ENCODE assay signal across 8 mouse cellular contexts in the genomic region with DNA sequence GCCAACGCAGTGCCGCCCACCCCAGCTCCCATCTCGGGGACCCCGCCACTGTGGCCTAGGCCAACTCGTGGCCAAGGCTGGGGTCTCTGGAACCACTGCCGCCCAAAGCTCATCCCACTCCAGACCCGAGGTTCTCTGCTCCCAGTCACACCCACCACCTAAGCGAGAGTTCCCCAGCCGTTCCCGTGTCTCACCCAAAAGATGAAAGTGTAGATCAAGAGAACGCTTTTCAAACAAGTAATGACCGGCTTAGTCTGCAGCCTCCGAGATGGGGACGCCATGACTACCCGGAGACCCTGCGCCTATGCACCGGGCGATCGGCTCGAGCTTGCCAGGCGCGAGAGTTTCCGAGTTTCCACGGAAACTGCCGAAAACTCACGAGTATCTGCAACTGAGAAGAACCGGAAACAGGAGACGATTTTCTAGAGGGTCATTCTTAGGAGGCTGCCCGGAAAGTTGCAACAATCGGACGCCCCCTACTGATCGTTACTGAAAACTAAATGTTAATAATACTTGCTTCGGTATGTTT. TPM values are rescaled to one million over a fixed set of nuclear protein-coding genes. Genes with fewer than 3 reads are reported as not detected.
DNase-seq lines count a peak whose midpoint lies in the region; ATAC-seq and TF ChIP-seq lines count a peak whose summit lies in the region.

A gene (minus strand): TSS at position 416 of the 529 bp plus-strand sequence.

- DNase-seq in cerebellum, adult 11-12 months, result peak; percentile 64
- DNase-seq in forebrain, postnatal 0 days, result peak; percentile 93
- peak; percentile 75 to 84 for DNase-seq in heart, postnatal 36 days
- peak; percentile 58 to 90 for DNase-seq in layer of hippocampus, adult 18-20 months (ENCODE audit: low spot score in 2 of 2)
- peak; percentile 57 to 67 for DNase-seq in lung, adult 18-20 months
- DNase-seq in thymus, adult 18-20 months, result peak; percentile 61 to 73

- no peaks in the 10 kb centered on the region for H3K9me3 ChIP-seq in E14TG2a.4 (ENCODE audit: low read length)
- no peaks in the 10 kb centered on the region for H3K9me3 ChIP-seq in forebrain, postnatal 0 days (ENCODE audit: low read length)

- peak within 1 kb of the TSS; percentile 71 for H3K9ac ChIP-seq in forebrain, postnatal 0 days

- H3K27ac ChIP-seq in forebrain, postnatal 0 days (ENCODE audit: low read depth, low read length), result peak within 1 kb of the TSS; percentile 78
- H3K27ac ChIP-seq in olfactory bulb, adult 2 months (ENCODE audit: insufficient read depth, low read depth, low read length), result no peak within 1 kb of the TSS

- TF ChIP-seq CTCF in E14TG2a.4 (conservative IDR thresholded peaks at IDR 0.05; ENCODE audit: low read length), result no peak
- TF ChIP-seq CTCF in forebrain, postnatal 0 days (IDR thresholded peaks at IDR 0.05; ENCODE audit: low read depth), result peak; percentile 50
- no peak for TF ChIP-seq CTCF in olfactory bulb, adult 2 months (IDR thresholded peaks at IDR 0.05; ENCODE audit: insufficient read depth, low read depth, low read length)

- peak; percentile 97 for ATAC-seq in forebrain, postnatal 0 days

- H3K36me3 ChIP-seq in E14TG2a.4 (ENCODE audit: insufficient read depth, low read length), result no peaks in the 10 kb centered on the region; the same call in 1 of the 2 replicates
- H3K36me3 ChIP-seq in forebrain, postnatal 0 days (ENCODE audit: insufficient read depth), result 0 out of 2 replicates have a peak, but pooled peaks cover 4% of the 10 kb centered on the region

- H3K4me1 ChIP-seq in E14TG2a.4 (replicated peaks; ENCODE audit: low read depth, low read length), result no peaks in the 10 kb centered on the region
- no peaks in the 10 kb centered on the region for H3K4me1 ChIP-seq in forebrain, postnatal 0 days (ENCODE audit: insufficient read depth)
- H3K4me1 ChIP-seq in olfactory bulb, adult 2 months (ENCODE audit: control insufficient read depth, insufficient read depth, low read length), result no peaks in the 10 kb centered on the region

- H3K4me3 ChIP-seq in E14TG2a.4 (replicated peaks; ENCODE audit: low read length), result peak within 1 kb of the TSS; percentile 72
- peak within 1 kb of the TSS; percentile 55 for H3K4me3 ChIP-seq in forebrain, postnatal 0 days (ENCODE audit: low read depth, low read length)
- peak within 1 kb of the TSS; percentile 89 for H3K4me3 ChIP-seq in olfactory bulb, adult 2 months (ENCODE audit: insufficient read depth, low read depth, low read length)

- H3K27me3 ChIP-seq in E14TG2a.4 (ENCODE audit: insufficient read depth, low read length), result no peaks in the 10 kb centered on the region
- H3K27me3 ChIP-seq in forebrain, postnatal 0 days (ENCODE audit: insufficient read depth, low read length), result no peaks in the 10 kb centered on the region

- H3K4me2 ChIP-seq in forebrain, postnatal 0 days (ENCODE audit: low read depth), result peak within 1 kb of the TSS; percentile 48

- WGBS in forebrain, postnatal 0 days, result 35% methylated on average over 33 of the region's 33 CpGs
- WGBS in olfactory bulb, adult 2 months, result 17% methylated on average over 33 of the region's 33 CpGs

- intact Hi-C loops in heart, postnatal 36 days (cut with DNase I), result loop anchor here (2.0 to 5.0 kb wide), 3 partner anchors 111 to 206 kb away; no protein-coding TSS in a partner anchor

- TF ChIP-seq POLR2A in olfactory bulb, adult 2 months (IDR thresholded peaks at IDR 0.05; ENCODE audit: insufficient read depth, low read depth, low read length), result no peak

RNA-seq across cellular contexts. Expression of the gene that starts here (rescaled TPM):
- total RNA-seq in forebrain, postnatal 0 days (2014; rRNA removed), result 168 and 177 TPM in 2 replicates
- polyA plus RNA-seq in forebrain, postnatal 0 days (2015; fragmentation: Nextera tagmentation; extraction: Ambion mirVana), result 248 and 263 TPM in 2 replicates
- total RNA-seq in heart, postnatal 36 days (2021), result 10 to 100 TPM in 1 of 2 experiments, 1 to 10 TPM in 1; 9.5 to 10.4 TPM
- 10 to 100 TPM; 13.5 to 14.2 TPM for total RNA-seq in layer of hippocampus, adult 18-20 months (2021)
- polyA plus RNA-seq in olfactory bulb, adult 2 months (2012; ENCODE audit: insufficient read depth, insufficient read length, low replicate concordance, missing spikeins), result not detected in 2 replicates

Comparison
In these comparisons a context has a peak if more than half of its experiments do, and no peak if none do; other contexts are left out.
1. RNA of the gene that starts here (total RNA-seq): 168 to 177 TPM in forebrain, postnatal 0 days; 13.5 to 14.2 TPM in layer of hippocampus, adult 18-20 months and 9.5 to 10.4 TPM in heart, postnatal 36 days; every median in the first group is over 10 times any median in the second.
2. RNA of the gene that starts here (polyA plus RNA-seq): 248 to 263 TPM in forebrain, postnatal 0 days; not detected in olfactory bulb, adult 2 months; every median in the first group is over 100 times any median in the second.
3. Peak in every context shown above with its lines, with median percentiles within 50 percentile points of each other: H3K4me3 ChIP-seq and DNase-seq.